13 mouse cellular contexts compared by ENCODE assay signal in genomic region chrX:106479891-106480290, GRCm38 (mm10). TPM values are rescaled to one million over a fixed set of nuclear protein-coding genes. Genes with fewer than 3 reads are reported as not detected.
DNase-seq lines count a peak whose midpoint lies in the region; ATAC-seq and TF ChIP-seq lines count a peak whose summit lies in the region.
"Not testable (repeated sequence)": the region's sequence is repeated elsewhere in the genome, so short reads cannot be mapped to it uniquely, and the experiment has no call there.
"Had no signal": no experiment of that assay in that cellular context is flagged by ENCODE, and none has a peak within 500 bp of the region (broad histone marks: within the 10 kb centered on the region; RNA-seq: fewer than 3 reads in every experiment).

No protein-coding gene starts in this region.

- intact Hi-C loops in heart, adult 2 months (cut with DNase I) = loop anchor here (5.0 kb wide), 1 partner anchor 287 kb away; no protein-coding TSS in a partner anchor

- H3K79me2 ChIP-seq in heart, adult 2 months (replicated peaks; ENCODE audit: control insufficient read depth, insufficient read depth, low read length) = not testable (repeated sequence)

- peak; percentile 25 for DNase-seq in CD4-positive, CD25-positive, alpha-beta regulatory T cell, adult 2 months (ENCODE audit: low read depth, low spot score)
- DNase-seq in MEL-GATA-1-ER (ENCODE audit: extremely low read depth, low read depth) = peak; percentile 18
- DNase-seq in embryo, embryonic 10.5 days (ENCODE audit: low spot score) = peak; percentile 48
- DNase-seq in heart, adult 2 months; stomach, postnatal 0 days (ENCODE audit: low spot score): not testable (repeated sequence)
- peak; percentile 2 for DNase-seq in kidney, postnatal 4 days
- DNase-seq in lung, postnatal 10 days = peak; percentile 2

- not testable (repeated sequence) for H3K9me3 ChIP-seq in stomach, postnatal 0 days (ENCODE audit: control insufficient read depth, low read length)

- H3K9ac ChIP-seq in heart, adult 2 months (ENCODE audit: low read depth, low read length); stomach, postnatal 0 days (ENCODE audit: low read length): not testable (repeated sequence)

- not testable (repeated sequence) for H3K4me1 ChIP-seq in heart, adult 2 months (ENCODE audit: control insufficient read depth, insufficient read depth, low read length); stomach, postnatal 0 days (replicated peaks; ENCODE audit: control insufficient read depth, insufficient read depth)

- TF ChIP-seq CTCF in heart, adult 2 months (IDR thresholded peaks at IDR 0.05) = peak; percentile 46
- TF ChIP-seq CTCF in stomach, postnatal 0 days (IDR thresholded peaks at IDR 0.05; ENCODE audit: low read depth) = peak; percentile 47

- H3K27me3 ChIP-seq in heart, adult 2 months (ENCODE audit: control insufficient read depth, insufficient read depth, low read length); stomach, postnatal 0 days (ENCODE audit: control insufficient read depth, insufficient read depth, low read length): not testable (repeated sequence)

- ATAC-seq in stomach, postnatal 0 days (ENCODE audit: low FRiP score, low TSS enrichment) = not testable (repeated sequence)

- 40% methylated on average over 2 of the region's 2 CpGs for WGBS in heart, adult 2 months
- 53% methylated on average over 2 of the region's 2 CpGs for WGBS in stomach, postnatal 0 days

- not testable (repeated sequence) for H3K4me3 ChIP-seq in heart, adult 2 months; stomach, postnatal 0 days (ENCODE audit: low read depth, low read length)

- H3K27ac ChIP-seq in heart, adult 2 months; stomach, postnatal 0 days (replicated peaks): not testable (repeated sequence)

- TF ChIP-seq POLR2A in heart, adult 2 months (IDR thresholded peaks at IDR 0.05; ENCODE audit: insufficient read depth, low read depth, low read length) = not testable (repeated sequence)

- not testable (repeated sequence) for H3K4me2 ChIP-seq in stomach, postnatal 0 days (replicated peaks; ENCODE audit: low read depth)

- not testable (repeated sequence) for H3K36me3 ChIP-seq in heart, adult 2 months (ENCODE audit: control insufficient read depth, insufficient read depth, low read length); stomach, postnatal 0 days (ENCODE audit: control insufficient read depth, insufficient read depth, low read length)

- TF ChIP-seq EP300 in heart, adult 2 months (IDR thresholded peaks at IDR 0.05; ENCODE audit: insufficient read depth, low read depth, low read length); stomach, postnatal 0 days (optimal IDR thresholded peaks at IDR 0.05): not testable (repeated sequence)

RNA-seq across cellular contexts. Expression of gene Fndc3c1, which starts 5.3 kb away (rescaled TPM):
- not detected for total RNA-seq in heart, adult 2 months (2021)
- polyA plus RNA-seq in heart, adult 2 months (2012; rRNA removed) = not detected in 2 replicates
- 0.25 and 0.62 TPM in 2 replicates for polyA plus RNA-seq in stomach, postnatal 0 days (2015; fragmentation: Nextera tagmentation; extraction: Ambion mirVana)
- total RNA-seq: left cerebral cortex, adult 8-10 months had no signal
- polyA plus RNA-seq: cerebellum, adult 2 months; liver, adult 2 months; lung, adult 2 months; macrophage; small intestine, adult 2 months had no signal
